Mouse (Mus musculus) ovary, adult 10 weeks (tissue): Measurements from ENCODE around the gene Ifnb1. TPM values are rescaled to one million over a fixed set of nuclear protein-coding genes. Genes with fewer than 3 reads are reported as not detected.

Source experiments
- polyA plus RNA-seq: library from polyadenylated mRNA; stranded (reverse); fragments of 350-450 nt; fragmentation: Illumina TruSeq; extraction: RNeasy Lipid Tissue Mini Kit (QIAGEN cat#74804); gene quantifications from one replicate; pipeline ENCODE4 v1.2.3, GENCODE M21; 2014

The Ifnb1 gene
- polyA plus RNA-seq: not detected

GRCm38 (mm10) chr4:88522674-88523073, at the start of gene Ifnb1:
Gene Ifnb1 (minus strand): TSS chr4:88522774.

GRCm38 (mm10) chr4:88571698-88572097, 49.1 kb upstream of the Ifnb1 start, which contains the start of gene Ifna14:
Gene Ifna14 (minus strand): TSS chr4:88571798.

GRCm38 (mm10) chr4:88558145-88558544, 35.6 kb upstream of the Ifnb1 start, which contains the start of gene Ifna15:
Gene Ifna15 (minus strand): TSS chr4:88558245.

Other genes with a start within 250 kb of the Ifnb1 start
- 49.0 TPM for gene Hacd4, start 83.8 kb downstream of the Ifnb1 start, polyA plus RNA-seq
- not detected for gene Ifna15, start 35.5 kb upstream of the Ifnb1 start, polyA plus RNA-seq
- not detected for gene Ifna14, start 49.0 kb upstream of the Ifnb1 start, polyA plus RNA-seq
- not detected for gene Ifna9, start 69.6 kb upstream of the Ifnb1 start, polyA plus RNA-seq
- gene Ifna12, start 80.6 kb upstream of the Ifnb1 start, polyA plus RNA-seq: not detected
- 24.0 TPM for gene C87499, start 111.6 kb upstream of the Ifnb1 start, polyA plus RNA-seq
- gene Ifna13, start 121.7 kb upstream of the Ifnb1 start, polyA plus RNA-seq: not detected
- not detected for gene Ifna16, start 154.2 kb upstream of the Ifnb1 start, polyA plus RNA-seq
- not detected for gene Ifna2, start 161.1 kb upstream of the Ifnb1 start, polyA plus RNA-seq
- not detected for gene Ifnab, start 168.6 kb upstream of the Ifnb1 start, polyA plus RNA-seq
- gene Gm26566, start 199.0 kb upstream of the Ifnb1 start, polyA plus RNA-seq: not detected
- gene Klhl9, start 199.7 kb upstream of the Ifnb1 start, polyA plus RNA-seq: 236 TPM
- not detected for gene Gm13271, start 232.1 kb upstream of the Ifnb1 start, polyA plus RNA-seq
- not detected for gene Gm13283, start 237.3 kb upstream of the Ifnb1 start, polyA plus RNA-seq